Comparison of ENCODE assay signal across 24 mouse cellular contexts in the genomic region with DNA sequence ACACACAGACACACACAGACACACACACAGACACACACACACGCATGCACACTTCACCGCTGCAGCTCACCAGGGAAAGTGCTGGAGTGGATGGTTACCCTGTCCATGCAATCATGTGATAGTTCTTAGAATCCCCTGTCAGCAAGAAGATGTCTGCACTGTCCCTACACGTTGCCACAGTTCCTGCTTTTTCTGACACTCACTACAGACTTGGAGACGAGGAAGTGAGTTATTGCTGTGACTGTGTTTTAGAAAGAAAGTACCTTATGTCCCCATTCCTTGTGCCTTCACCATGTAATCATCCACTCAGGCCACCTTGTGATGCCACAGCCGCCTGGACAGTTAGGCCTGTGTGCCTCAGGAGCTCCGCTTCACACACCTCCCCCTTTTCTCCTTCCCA. TPM values are rescaled to one million over a fixed set of nuclear protein-coding genes. Genes with fewer than 3 reads are reported as not detected.
DNase-seq lines count a peak whose midpoint lies in the region; ATAC-seq and TF ChIP-seq lines count a peak whose summit lies in the region.
"Had no signal": no experiment of that assay in that cellular context is flagged by ENCODE, and none has a peak within 500 bp of the region (broad histone marks: within the 10 kb centered on the region; RNA-seq: fewer than 3 reads in every experiment).

No protein-coding gene starts in this region.

- TF ChIP-seq CTCF in MEL (IDR thresholded peaks at IDR 0.05 in 2 of 3, conservative IDR thresholded peaks at IDR 0.05 in 1 of 3; ENCODE audit: control insufficient read depth in 1 of 3, insufficient read depth in 1 of 3, low read depth in 2 of 3, low read length in 3 of 3, poor library complexity in 1 of 3, severe bottlenecking in 1 of 3) = no peak

- no peak overlapping the region for H3K27ac ChIP-seq in heart, embryonic 12.5 days (ENCODE audit: poor library complexity, severe bottlenecking)
- H3K27ac ChIP-seq in MEL (ENCODE audit: control insufficient read depth, low read depth, low read length) = peak overlapping the region; percentile 84
- peak overlapping the region; percentile 60 for H3K27ac ChIP-seq in liver, embryonic 13.5 days
- H3K27ac ChIP-seq: forebrain, embryonic 12.5 days; heart, embryonic 10.5 days; limb, embryonic 15.5 days; midbrain, embryonic 12.5 days had no signal

- no peaks in the 10 kb centered on the region for H3K27me3 ChIP-seq in heart, embryonic 12.5 days (replicated peaks)
- no peaks in the 10 kb centered on the region for H3K27me3 ChIP-seq in MEL (ENCODE audit: control insufficient read depth in 1 of 2, insufficient read depth in 2 of 2, low read length in 2 of 2)
- H3K27me3 ChIP-seq in liver, embryonic 13.5 days = no peaks in the 10 kb centered on the region
- H3K27me3 ChIP-seq: forebrain, embryonic 12.5 days; limb, embryonic 15.5 days; midbrain, embryonic 12.5 days had no signal

- H3K4me2 ChIP-seq in heart, embryonic 12.5 days = no peak overlapping the region
- H3K4me2 ChIP-seq in liver, embryonic 13.5 days = peak overlapping the region; percentile 97
- H3K4me2 ChIP-seq: forebrain, embryonic 12.5 days; limb, embryonic 15.5 days; midbrain, embryonic 12.5 days had no signal

- H3K9me3 ChIP-seq in heart, embryonic 12.5 days (replicated peaks) = no peaks in the 10 kb centered on the region
- no peaks in the 10 kb centered on the region for H3K9me3 ChIP-seq in MEL (replicated peaks; ENCODE audit: insufficient read depth, low read length)
- H3K9me3 ChIP-seq in liver, embryonic 13.5 days (replicated peaks) = no peaks in the 10 kb centered on the region; the same call in 1 of the 2 replicates
- H3K9me3 ChIP-seq: forebrain, embryonic 12.5 days; heart, embryonic 10.5 days; limb, embryonic 15.5 days; midbrain, embryonic 12.5 days had no signal

- ATAC-seq in heart, embryonic 12.5 days (ENCODE audit: insufficient number of reproducible peaks, low FRiP score) = no peak
- no peak for ATAC-seq in liver, embryonic 13.5 days (ENCODE audit: low read depth)
- ATAC-seq: hindbrain, embryonic 16.5 days had no signal

- no peak for TF ChIP-seq POLR2A in MEL (IDR thresholded peaks at IDR 0.05; ENCODE audit: control insufficient read depth in 1 of 2, insufficient read depth in 1 of 2, low read depth in 1 of 2, low read length in 2 of 2, poor library complexity in 1 of 2)

- H3K36me3 ChIP-seq in heart, embryonic 12.5 days = peaks cover 20% of the 10 kb centered on the region
- peaks cover 6 to 52% of the 10 kb centered on the region in 2 experiments for H3K36me3 ChIP-seq in MEL (ENCODE audit: control insufficient read depth in 1 of 2, insufficient read depth in 2 of 2, low read length in 2 of 2)
- H3K36me3 ChIP-seq in liver, embryonic 13.5 days = peaks cover 8% of the 10 kb centered on the region; the same call in 1 of the 2 replicates

- no peak for TF ChIP-seq RAD21 in MEL (IDR thresholded peaks at IDR 0.05; ENCODE audit: low read depth, low read length)

- DNase-seq in heart, adult 11 months = peak; percentile 95
- DNase-seq in MEL (ENCODE audit: low read depth, low spot score) = peak; percentile 62
- no peak for DNase-seq in liver, embryonic 13.5 days
- DNase-seq in monocyte, adult 2 months (ENCODE audit: low read depth in 1 of 2, low spot score in 2 of 2) = peak; percentile 45 to 50
- no peak for DNase-seq in gastrocnemius, postnatal 36 days
- no peak for DNase-seq in adrenal gland, adult 8-10 months
- DNase-seq in adrenal gland, adult (ENCODE audit: inconsistent age in 2 of 2, low spot score in 1 of 2) = no peak
- DNase-seq: adrenal gland, postnatal 10 days; cerebellum, adult 9-11 months; embryo, embryonic 11 days; gastrocnemius, postnatal 14 days; heart, postnatal 36 days; kidney, adult 11 months; kidney, postnatal 10 days; retina, postnatal 1 day; right cerebral cortex, postnatal 4 days; thymus, postnatal 14 days had no signal

- peaks cover 17% of the 10 kb centered on the region for H3K4me1 ChIP-seq in heart, embryonic 12.5 days (replicated peaks)
- peaks cover 24 to 45% of the 10 kb centered on the region in 2 experiments for H3K4me1 ChIP-seq in MEL (ENCODE audit: control insufficient read depth in 1 of 2, insufficient read depth in 2 of 2, low read length in 2 of 2)
- peaks cover 67% of the 10 kb centered on the region for H3K4me1 ChIP-seq in liver, embryonic 13.5 days (replicated peaks)

- peaks cover 31% of the 10 kb centered on the region for H3K79me2 ChIP-seq in MEL (ENCODE audit: control insufficient read depth, insufficient read depth, low read length, poor library complexity)

- TF ChIP-seq EP300 in MEL (IDR thresholded peaks at IDR 0.05; ENCODE audit: low read depth in 1 of 2, low read length in 2 of 2) = peak in 1 of 2 experiments; percentile 1; a peak in 1 of 4 replicates

- 86% methylated on average over 6 of the region's 6 CpGs for WGBS in heart, embryonic 12.5 days
- 67% methylated on average over 6 of the region's 6 CpGs for WGBS in liver, embryonic 13.5 days (ENCODE audit: insufficient replicate concordance)

- H3K4me3 ChIP-seq in heart, embryonic 12.5 days = no peak overlapping the region
- peak overlapping the region; percentile 7 to 93; a peak in 3 of 4 replicates for H3K4me3 ChIP-seq in MEL (ENCODE audit: control insufficient read depth in 1 of 2, insufficient read depth in 1 of 2, low read depth in 2 of 2, low read length in 2 of 2)
- no peak overlapping the region for H3K4me3 ChIP-seq in liver, embryonic 13.5 days (replicated peaks)
- H3K4me3 ChIP-seq: forebrain, embryonic 12.5 days; heart, embryonic 10.5 days; limb, embryonic 15.5 days; midbrain, embryonic 12.5 days; myocyte had no signal

- intact Hi-C loops in gastrocnemius, postnatal 36 days (cut with DNase I) = no loop called here

- H3K9ac ChIP-seq in heart, embryonic 12.5 days = no peak overlapping the region
- H3K9ac ChIP-seq in MEL (ENCODE audit: control insufficient read depth, low read depth, low read length, poor library complexity, severe bottlenecking) = peak overlapping the region; percentile 87
- H3K9ac ChIP-seq in liver, embryonic 13.5 days = no peak overlapping the region
- H3K9ac ChIP-seq: forebrain, embryonic 12.5 days; limb, embryonic 15.5 days; midbrain, embryonic 12.5 days had no signal

TF ChIP-seq in MEL, 35 proteins besides CTCF, POLR2A, EP300 and RAD21:
- no peak for TF ChIP-seq ZKSCAN1 (IDR thresholded peaks at IDR 0.05; ENCODE audit: low read depth, low read length)
- 0 out of 2 replicates have a peak, but pooled peaks have one; percentile 18 for TF ChIP-seq CHD1 (IDR thresholded peaks at IDR 0.05; ENCODE audit: low read depth, low read length)

RNA-seq across cellular contexts. Expression of a gene that starts 1.6 kb away (rescaled TPM):
- polyA plus RNA-seq in heart, embryonic 12.5 days (2016; fragmentation: Nextera tagmentation; extraction: Ambion mirVana) = 13.1 and 13.3 TPM in 2 replicates
- total RNA-seq in MEL (2012; rRNA removed) = 80.2 and 92.4 TPM in 2 replicates
- 10 to 100 TPM in 1 of 2 experiments, not detected in 1; 46.1 TPM for polyA plus RNA-seq in MEL (2012; ENCODE audit: insufficient read depth in 1 of 2, insufficient read length in 2 of 2, low read depth in 1 of 2, low replicate concordance in 2 of 2, missing spikeins in 1 of 2)
- polyA plus RNA-seq in liver, embryonic 13.5 days (2015; fragmentation: Nextera tagmentation; extraction: Ambion mirVana) = 11.9 and 13.3 TPM in 2 replicates
- total RNA-seq in gastrocnemius, postnatal 36 days (2021) = 10 to 100 TPM; 10.6 to 12.9 TPM
- total RNA-seq in adrenal gland, adult 8-10 months (2022) = 10 to 100 TPM; 29.0 to 32.1 (median 30.3) TPM

RNA-seq across cellular contexts. Expression of a gene that starts 2.0 kb away (rescaled TPM):
- polyA plus RNA-seq in heart, embryonic 12.5 days (2016; fragmentation: Nextera tagmentation; extraction: Ambion mirVana) = 8.4 TPM in 2 replicates
- 23.4 and 24.8 TPM in 2 replicates for total RNA-seq in MEL (2012; rRNA removed)
- 10 to 100 TPM in 1 of 2 experiments, not detected in 1; 21.9 TPM for polyA plus RNA-seq in MEL (2012; ENCODE audit: insufficient read depth in 1 of 2, insufficient read length in 2 of 2, low read depth in 1 of 2, low replicate concordance in 2 of 2, missing spikeins in 1 of 2)
- polyA plus RNA-seq in liver, embryonic 13.5 days (2015; fragmentation: Nextera tagmentation; extraction: Ambion mirVana) = 5.1 and 6.8 TPM in 2 replicates
- total RNA-seq in gastrocnemius, postnatal 36 days (2021) = 1 to 10 TPM; 4.5 to 6.0 TPM
- total RNA-seq in adrenal gland, adult 8-10 months (2022) = 10 to 100 TPM; 24.8 to 34.0 (median 27.3) TPM

RNA-seq across cellular contexts. Expression of a gene that starts 26.2 kb away (rescaled TPM):
- polyA plus RNA-seq in heart, embryonic 12.5 days (2016; fragmentation: Nextera tagmentation; extraction: Ambion mirVana) = 21.0 and 22.2 TPM in 2 replicates
- 124 and 127 TPM in 2 replicates for total RNA-seq in MEL (2012; rRNA removed)
- 100 to 1,000 TPM in 1 of 2 experiments, not detected in 1; 112 TPM for polyA plus RNA-seq in MEL (2012; ENCODE audit: insufficient read depth in 1 of 2, insufficient read length in 2 of 2, low read depth in 1 of 2, low replicate concordance in 2 of 2, missing spikeins in 1 of 2)
- polyA plus RNA-seq in liver, embryonic 13.5 days (2015; fragmentation: Nextera tagmentation; extraction: Ambion mirVana) = 59.8 and 69.9 TPM in 2 replicates
- total RNA-seq in gastrocnemius, postnatal 36 days (2021) = 1 to 10 TPM; 2.3 to 3.1 TPM
- 10 to 100 TPM; 21.0 to 25.6 (median 22.2) TPM for total RNA-seq in adrenal gland, adult 8-10 months (2022)

RNA-seq across cellular contexts. Expression of a gene that starts 55.5 kb away (rescaled TPM):
- 0.09 and 0.10 TPM in 2 replicates for polyA plus RNA-seq in heart, embryonic 12.5 days (2016; fragmentation: Nextera tagmentation; extraction: Ambion mirVana)
- total RNA-seq in MEL (2012; rRNA removed) = 0.12 and 0.26 TPM in 2 replicates
- under 1 TPM in 1 of 2 experiments, not detected in 1; 0.46 TPM for polyA plus RNA-seq in MEL (2012; ENCODE audit: insufficient read depth in 1 of 2, insufficient read length in 2 of 2, low read depth in 1 of 2, low replicate concordance in 2 of 2, missing spikeins in 1 of 2)
- 0.97 TPM in 2 replicates for polyA plus RNA-seq in liver, embryonic 13.5 days (2015; fragmentation: Nextera tagmentation; extraction: Ambion mirVana)
- not detected for total RNA-seq in gastrocnemius, postnatal 36 days (2021)
- total RNA-seq in adrenal gland, adult 8-10 months (2022) = 1 to 10 TPM in 3 of 4 experiments, under 1 TPM in 1; 0.95 to 1.9 (median 1.4) TPM
- total RNA-seq: gastrocnemius, postnatal 14 days had no signal
- polyA plus RNA-seq: myocyte had no signal

Comparison
In these comparisons a context has a peak if more than half of its experiments do, and no peak if none do; other contexts are left out.
1. DNase-seq: peak in heart, adult 11 months (single experiment), MEL (single experiment) and monocyte, adult 2 months (2 of 2); none in liver, embryonic 13.5 days (single experiment), gastrocnemius, postnatal 36 days (0 of 2), adrenal gland, adult 8-10 months (single experiment) and adrenal gland, adult (0 of 2).
2. H3K4me3 ChIP-seq: peak in MEL (2 of 2); none in heart, embryonic 12.5 days (single experiment) and liver, embryonic 13.5 days (single experiment).
3. RNA of a gene that starts 26.2 kb away (total RNA-seq): 124 to 127 TPM in MEL and 21.0 to 25.6 TPM in adrenal gland, adult 8-10 months; 2.3 to 3.1 TPM in gastrocnemius, postnatal 36 days; every median in the first group is over 4 times any median in the second.